10 mouse cellular contexts compared by ENCODE assay signal in the genomic region with DNA sequence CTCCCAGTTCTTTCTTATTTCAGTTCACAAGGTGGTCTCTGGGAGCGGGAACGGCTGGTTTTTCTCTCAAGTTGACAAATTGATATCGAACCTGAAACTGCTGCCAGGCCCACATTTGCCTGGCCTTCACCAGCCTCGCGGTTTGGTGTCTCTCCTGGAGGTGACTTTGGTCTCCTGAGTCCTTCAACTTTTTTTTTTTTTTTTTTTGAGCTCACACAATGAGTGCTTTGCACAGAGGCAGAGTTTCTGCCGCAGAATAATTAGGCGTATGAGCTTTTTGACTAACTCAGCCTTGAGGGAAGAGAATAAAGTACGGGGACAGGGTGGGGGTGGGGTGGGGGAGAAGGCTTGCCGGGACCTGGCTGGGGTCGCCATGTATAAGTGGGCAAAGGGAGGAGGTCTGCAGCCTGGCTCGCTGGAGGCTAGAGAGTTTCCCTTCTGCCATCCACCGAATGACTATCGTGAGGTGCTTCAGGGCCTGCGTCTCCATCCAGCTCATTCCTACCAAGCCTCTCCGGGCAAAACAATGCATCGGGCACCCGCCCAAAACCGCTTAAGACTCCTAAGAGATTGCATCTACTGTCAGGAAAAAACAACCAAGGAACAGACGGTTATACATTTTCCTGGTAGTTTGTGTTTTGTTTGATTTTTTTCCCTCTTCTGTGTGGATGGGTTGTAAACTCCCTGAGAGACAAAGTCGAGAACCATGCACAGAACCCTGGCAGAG.
A peak's percentile ranks its signal among the peaks of the same experiment; 100 is the strongest.
DNase-seq lines count a peak whose midpoint lies in the region; ATAC-seq and TF ChIP-seq lines count a peak whose summit lies in the region.
"Had no signal": no experiment of that assay in that cellular context is flagged by ENCODE, and none has a peak within 500 bp of the region (broad histone marks: within the 10 kb centered on the region; RNA-seq: fewer than 3 reads in every experiment).

No protein-coding gene starts in this region.

- no peak for ATAC-seq in kidney, embryonic 15.5 days (replicated peaks; ENCODE audit: low FRiP score)
- ATAC-seq in limb, embryonic 14.5 days (ENCODE audit: low FRiP score, low read depth), result no peak
- no peak for ATAC-seq in intestine, postnatal 0 days

- no peak for TF ChIP-seq POLR2A in kidney, adult 2 months (IDR thresholded peaks at IDR 0.05; ENCODE audit: low read depth, low read length)
- TF ChIP-seq POLR2A in limb, embryonic 14.5 days (IDR thresholded peaks at IDR 0.05; ENCODE audit: borderline replicate concordance, extremely low read depth, insufficient read depth, insufficient read length), result no peak

- no peak overlapping the region for H3K4me2 ChIP-seq in kidney, embryonic 15.5 days
- no peak overlapping the region for H3K4me2 ChIP-seq in limb, embryonic 14.5 days (replicated peaks; ENCODE audit: low read depth, low read length, severe bottlenecking)
- H3K4me2 ChIP-seq in intestine, postnatal 0 days (replicated peaks; ENCODE audit: low read depth), result no peak overlapping the region

- H3K27ac ChIP-seq in kidney, adult 2 months (ENCODE audit: insufficient read depth, low read depth, low read length), result no peak overlapping the region
- H3K27ac ChIP-seq in kidney, embryonic 15.5 days, result no peak overlapping the region
- no peak overlapping the region; the same call in 1 of the 2 replicates for H3K27ac ChIP-seq in ES-E14 (ENCODE audit: insufficient read depth, low read depth, low read length, poor library complexity, severe bottlenecking)
- peak overlapping the region; percentile 61; the same call in 1 of the 2 replicates for H3K27ac ChIP-seq in limb, embryonic 14.5 days (replicated peaks; ENCODE audit: low read depth, low read length)
- H3K27ac ChIP-seq in intestine, postnatal 0 days (ENCODE audit: low read depth, low read length), result no peak overlapping the region
- H3K27ac ChIP-seq: macrophage had no signal

- H3K4me1 ChIP-seq in kidney, adult 2 months (ENCODE audit: control insufficient read depth, insufficient read depth, low read length), result no peaks in the 10 kb centered on the region; the same call in 1 of the 2 replicates
- H3K4me1 ChIP-seq in kidney, embryonic 15.5 days, result peaks cover 2% of the 10 kb centered on the region; the same call in 1 of the 2 replicates
- H3K4me1 ChIP-seq in ES-E14 (ENCODE audit: control insufficient read depth in 2 of 2, insufficient read depth in 2 of 2, low read length in 2 of 2, poor library complexity in 1 of 2), result peaks cover 0 to 19% of the 10 kb centered on the region in 2 experiments; a peak in 3 of 4 replicates
- 0 out of 2 replicates have a peak, but pooled peaks cover 7% of the 10 kb centered on the region for H3K4me1 ChIP-seq in limb, embryonic 14.5 days (ENCODE audit: control insufficient read depth, insufficient read depth, low read length)
- no peaks in the 10 kb centered on the region for H3K4me1 ChIP-seq in intestine, postnatal 0 days (replicated peaks; ENCODE audit: control insufficient read depth, insufficient read depth, low read length)

- no peaks in the 10 kb centered on the region for H3K9me3 ChIP-seq in kidney, embryonic 15.5 days (replicated peaks)
- no peaks in the 10 kb centered on the region for H3K9me3 ChIP-seq in ES-E14 (ENCODE audit: control insufficient read depth, insufficient read depth, low read depth, low read length)
- peaks cover 6% of the 10 kb centered on the region for H3K9me3 ChIP-seq in limb, embryonic 14.5 days (ENCODE audit: control insufficient read depth, low read length)
- H3K9me3 ChIP-seq in intestine, postnatal 0 days (ENCODE audit: control insufficient read depth), result no peaks in the 10 kb centered on the region

- TF ChIP-seq CTCF in kidney, adult 2 months (conservative IDR thresholded peaks at IDR 0.05; ENCODE audit: insufficient read depth, insufficient read length, low read depth, low read length), result no peak
- TF ChIP-seq CTCF in intestine, postnatal 0 days (IDR thresholded peaks at IDR 0.05; ENCODE audit: low read depth), result no peak

- H3K36me3 ChIP-seq in kidney, adult 2 months (ENCODE audit: control insufficient read depth, insufficient read depth, low read length), result no peaks in the 10 kb centered on the region
- H3K36me3 ChIP-seq in kidney, embryonic 15.5 days, result peaks cover 12% of the 10 kb centered on the region; the same call in 1 of the 2 replicates
- H3K36me3 ChIP-seq in ES-E14 (ENCODE audit: control insufficient read depth, insufficient read depth, low read length, poor library complexity, severe bottlenecking), result 0 out of 2 replicates have a peak, but pooled peaks cover 2% of the 10 kb centered on the region
- H3K36me3 ChIP-seq in limb, embryonic 14.5 days (ENCODE audit: control insufficient read depth, insufficient read depth, low read length), result no peaks in the 10 kb centered on the region; the same call in 1 of the 2 replicates
- no peaks in the 10 kb centered on the region for H3K36me3 ChIP-seq in intestine, postnatal 0 days (ENCODE audit: control insufficient read depth, insufficient read depth)

- peak; percentile 52 for DNase-seq in kidney, adult 2 months
- DNase-seq in ES-E14 (ENCODE audit: low read depth, low spot score), result no peak
- peak; percentile 52 for DNase-seq in gastrocnemius, postnatal 10 days
- DNase-seq in limb, embryonic 14.5 days (ENCODE audit: low spot score), result no peak
- no peak for DNase-seq in frontal cortex, postnatal 36 days (ENCODE audit: low spot score in 2 of 2)
- no peak for DNase-seq in retina, embryonic 14.5 days (ENCODE audit: low spot score)
- DNase-seq: spleen, adult 18-20 months had no signal

- in situ Hi-C loops in ES-E14 (cut with MboI; ENCODE audit: low sequenced_read_pairs in 2 of 2, unreplicated experiment in 2 of 2), result no loop called here

- no peak overlapping the region for H3K9ac ChIP-seq in kidney, embryonic 15.5 days
- H3K9ac ChIP-seq in ES-E14 (ENCODE audit: insufficient read depth, low read depth, low read length, poor library complexity, severe bottlenecking), result peak overlapping the region; percentile 58; the same call in 1 of the 2 replicates
- no peak overlapping the region for H3K9ac ChIP-seq in limb, embryonic 14.5 days (ENCODE audit: low read depth, low read length, severe bottlenecking)
- no peak overlapping the region for H3K9ac ChIP-seq in intestine, postnatal 0 days (ENCODE audit: low read depth, low read length)

- H3K27me3 ChIP-seq in kidney, adult 2 months (replicated peaks; ENCODE audit: control insufficient read depth, insufficient read depth, low read length), result no peaks in the 10 kb centered on the region
- no peaks in the 10 kb centered on the region for H3K27me3 ChIP-seq in kidney, embryonic 15.5 days
- no peaks in the 10 kb centered on the region for H3K27me3 ChIP-seq in limb, embryonic 14.5 days (ENCODE audit: control insufficient read depth, insufficient read depth, low read length)
- no peaks in the 10 kb centered on the region for H3K27me3 ChIP-seq in intestine, postnatal 0 days (replicated peaks; ENCODE audit: control insufficient read depth, insufficient read depth, low read length)

- no peak overlapping the region for H3K4me3 ChIP-seq in kidney, adult 2 months (ENCODE audit: insufficient read depth, low read depth, low read length)
- no peak overlapping the region for H3K4me3 ChIP-seq in kidney, embryonic 15.5 days (replicated peaks)
- peak overlapping the region; percentile 13 to 35; a peak in 2 of 4 replicates for H3K4me3 ChIP-seq in ES-E14 (ENCODE audit: insufficient read depth in 1 of 2, low read depth in 1 of 2, low read length in 2 of 2, poor library complexity in 1 of 2, severe bottlenecking in 1 of 2)
- H3K4me3 ChIP-seq in limb, embryonic 14.5 days (replicated peaks; ENCODE audit: low read length), result no peak overlapping the region
- H3K4me3 ChIP-seq in intestine, postnatal 0 days (ENCODE audit: low read depth, low read length), result no peak overlapping the region

- WGBS in kidney, adult 2 months, result 68% methylated on average over 20 of the region's 20 CpGs
- WGBS in kidney, embryonic 15.5 days, result 69% methylated on average over 20 of the region's 20 CpGs
- WGBS in limb, embryonic 14.5 days, result 65% methylated on average over 20 of the region's 20 CpGs
- 68% methylated on average over 20 of the region's 20 CpGs for WGBS in intestine, postnatal 0 days

TF ChIP-seq in ES-E14, 5 proteins besides CTCF, POLR2A, EP300 and RAD21:
- TF ChIP-seq ZNF384 (IDR thresholded peaks at IDR 0.05; ENCODE audit: low read depth, low read length) (peak; percentile 60; the same call in 1 of the 2 replicates), ZC3H11A (IDR thresholded peaks at IDR 0.05; ENCODE audit: borderline replicate concordance, low read depth, low read length) (no peak)
TF ChIP-seq in ES-E14: peak in this region for 1.

Comparison
In these comparisons a context has a peak if more than half of its experiments do, and no peak if none do; other contexts are left out.
1. DNase-seq: peak in kidney, adult 2 months (single experiment) and gastrocnemius, postnatal 10 days (single experiment); none in ES-E14 (single experiment), limb, embryonic 14.5 days (single experiment), frontal cortex, postnatal 36 days (0 of 2) and retina, embryonic 14.5 days (single experiment).
2. H3K4me3 ChIP-seq: peak in ES-E14 (2 of 2); none in kidney, adult 2 months (single experiment), kidney, embryonic 15.5 days (single experiment), limb, embryonic 14.5 days (single experiment) and intestine, postnatal 0 days (single experiment).